Mouse (Mus musculus) left cerebral cortex, adult 9 months (tissue): ENCODE measurements at regions not wholly inside any gene's neighbourhood (a gene's known extent, or its start where the extent isn't known, plus 50 kb on each side); places are given as distances from the start of the nearest gene placed in this dataset.

Source experiments
- DNase-seq, 2 experiments: peaks; one replicate each; pipeline ENCODE4 v3.0.0; 2022; ENCODE audit warnings: low spot score in 2 of 2

DNA sequence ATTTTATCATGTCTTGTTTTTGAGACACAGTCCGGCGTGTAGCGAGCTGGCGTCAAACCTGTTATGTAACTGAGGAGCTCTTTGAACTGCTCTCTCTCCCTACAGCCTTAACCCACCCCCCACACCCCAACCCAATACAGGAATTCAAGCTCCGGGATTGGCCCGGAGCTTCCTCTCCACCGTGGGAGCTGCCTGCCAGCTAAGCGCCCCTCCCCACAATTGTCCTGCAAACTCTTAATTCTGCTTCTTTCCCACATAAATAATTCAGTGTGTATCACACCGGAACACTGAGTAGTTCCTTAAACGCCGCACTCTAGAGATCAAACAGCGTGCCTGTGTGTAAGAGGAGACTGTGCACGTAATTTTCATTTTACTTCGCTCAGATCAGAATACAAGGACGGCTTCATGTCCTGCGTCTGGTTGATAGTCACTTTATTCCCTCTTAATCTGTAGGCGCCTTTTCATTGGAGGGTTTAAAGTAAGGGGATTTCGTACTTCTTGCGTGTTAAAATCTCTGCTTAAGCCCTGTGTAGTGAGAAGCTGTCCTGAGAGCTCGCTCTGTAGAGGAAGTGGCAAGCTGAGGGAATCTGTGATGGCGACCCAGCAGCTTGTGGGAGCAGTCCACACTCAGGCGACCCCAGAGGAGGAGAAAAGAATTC is 95.3 kb upstream of the Pabpc6 start:
- DNase-seq: no peak

DNA sequence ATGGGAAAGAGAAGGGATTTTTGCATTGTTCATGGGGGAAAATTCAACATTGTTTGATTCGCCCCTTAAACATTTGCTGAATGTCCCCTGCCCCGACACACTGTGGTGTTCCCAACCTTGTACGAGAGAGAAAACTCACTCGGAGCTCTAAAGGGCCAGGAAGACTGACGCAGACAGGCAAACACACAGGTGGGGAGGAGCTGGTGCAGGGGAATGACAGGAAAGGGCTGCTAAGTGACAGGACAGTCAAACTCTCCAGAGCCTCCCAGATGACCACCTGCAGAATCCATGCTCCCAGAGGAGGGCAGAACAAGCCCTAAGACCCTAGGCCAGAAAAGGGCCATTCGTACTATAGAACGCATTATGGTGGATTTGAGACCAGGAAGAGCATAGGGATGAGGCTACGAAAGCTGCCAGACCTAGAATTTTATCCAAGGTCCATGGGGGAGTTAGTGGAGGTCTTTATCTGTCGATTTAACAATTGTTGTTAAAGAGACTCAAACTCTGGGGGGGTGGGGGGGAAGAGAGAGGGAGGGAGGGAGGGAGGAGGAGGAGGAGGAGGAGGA is 94.6 kb upstream of the Pabpc6 start:
- no peak for DNase-seq

DNA sequence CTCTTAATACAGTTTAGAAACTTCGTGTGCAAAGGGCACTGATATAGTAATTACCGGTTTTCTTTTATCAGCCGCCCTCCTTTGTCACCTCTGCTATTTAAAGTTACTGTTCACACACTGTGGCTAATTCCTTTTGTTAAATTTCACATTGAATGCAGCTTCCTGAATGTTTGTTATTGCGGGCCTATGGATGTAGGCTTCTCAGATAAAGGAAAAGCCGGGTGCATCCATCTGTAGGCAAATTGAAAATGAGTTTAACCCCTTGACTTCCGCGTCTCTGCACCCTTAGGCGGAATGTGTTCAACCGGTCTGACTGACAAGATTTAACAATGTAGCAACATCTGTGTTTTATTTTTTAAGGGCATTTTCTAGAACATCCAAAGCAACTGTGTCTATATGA is 93.6 kb upstream of the Pabpc6 start:
- no peak for DNase-seq

DNA sequence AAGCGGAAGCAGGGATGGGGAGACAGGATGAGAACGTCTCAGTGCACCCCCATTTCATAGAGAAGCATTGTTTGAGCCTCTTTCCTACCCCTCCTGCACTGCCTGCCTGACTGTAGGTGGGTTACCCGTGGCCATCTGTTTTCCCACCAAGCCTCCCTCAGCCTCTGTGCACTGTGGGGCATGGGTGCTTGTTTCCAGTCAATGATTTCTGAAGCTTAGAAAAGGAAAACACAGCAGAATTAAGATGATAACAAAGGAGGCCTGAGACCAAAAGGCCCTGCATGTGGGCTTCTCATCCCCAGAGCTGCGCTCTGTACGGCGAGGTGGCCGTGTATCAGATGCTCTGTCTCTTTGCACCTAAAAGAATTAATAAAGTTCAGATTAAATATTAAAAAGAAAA is 92.9 kb upstream of the Pabpc6 start:
- DNase-seq: no peak

DNA sequence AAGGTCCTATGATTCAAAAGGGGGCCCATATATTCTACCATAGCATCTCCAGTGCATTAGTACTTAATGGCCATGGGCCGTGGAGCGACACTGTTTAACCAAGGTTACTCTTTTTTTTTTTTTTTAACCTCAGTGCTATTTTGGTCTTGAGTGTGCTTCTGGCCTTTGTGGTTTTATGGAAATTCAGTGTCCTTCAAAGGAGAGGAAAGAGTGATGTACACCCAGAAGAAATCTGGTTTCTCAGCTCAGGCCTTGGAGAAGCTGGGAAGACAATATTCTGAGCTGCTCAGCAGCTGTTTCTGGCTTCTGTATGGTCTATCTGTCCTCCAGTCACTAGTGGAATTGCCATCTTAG is 91.2 kb upstream of the Pabpc6 start:
- no peak for DNase-seq

DNA sequence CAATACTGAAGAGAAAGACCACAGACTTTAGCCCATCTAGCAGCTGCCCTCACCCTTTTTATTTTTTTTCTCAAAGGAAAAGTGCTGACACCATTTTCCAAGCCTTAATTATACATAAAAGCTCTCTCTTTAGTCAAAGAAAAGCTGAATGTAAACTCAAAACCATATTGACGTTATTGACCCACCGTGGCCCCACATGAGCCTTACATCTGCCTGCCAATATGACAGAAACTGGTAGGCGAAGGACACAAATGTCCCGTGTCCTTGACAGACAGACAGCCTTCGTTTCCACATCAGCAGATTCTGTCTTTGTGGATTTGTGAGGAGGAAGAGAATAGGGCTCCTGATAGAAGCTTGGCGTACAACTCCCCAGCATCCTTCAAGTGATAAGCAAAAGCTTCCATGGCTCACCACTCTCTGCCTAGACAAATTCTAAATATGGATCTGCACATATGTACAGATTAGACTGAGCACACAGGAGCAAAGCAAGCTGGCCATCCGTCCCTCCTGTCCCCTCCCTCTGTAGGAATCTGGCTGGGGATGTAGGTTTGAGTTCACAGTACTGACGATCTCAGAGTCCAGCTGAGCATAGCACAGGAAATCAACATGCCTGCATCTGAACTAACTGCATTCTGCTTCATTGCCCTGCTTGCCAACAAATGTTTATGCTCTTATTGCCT is 90.6 kb upstream of the Pabpc6 start:
- no peak for DNase-seq

DNA sequence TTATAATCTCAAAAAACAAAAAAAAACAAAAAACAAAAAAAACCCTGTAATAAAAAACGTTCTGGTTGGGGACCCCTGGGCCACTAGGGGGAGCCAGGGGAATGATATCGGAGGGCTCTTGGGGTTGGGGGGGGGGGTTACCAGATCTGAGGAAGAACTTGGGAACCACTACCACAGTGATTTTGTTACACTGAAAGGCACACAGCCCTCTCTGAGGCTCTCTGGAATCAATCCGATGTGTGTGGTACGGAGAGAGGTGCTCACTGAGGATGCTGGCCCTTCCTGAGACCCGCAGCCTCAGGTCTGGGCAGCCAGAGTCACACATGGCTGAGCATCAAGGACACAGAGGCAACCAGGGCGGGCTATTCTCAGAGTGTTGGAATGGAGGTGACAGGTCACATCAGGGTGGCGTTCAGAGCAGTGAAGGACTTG is 89.9 kb upstream of the Pabpc6 start:
- no peak for DNase-seq

DNA sequence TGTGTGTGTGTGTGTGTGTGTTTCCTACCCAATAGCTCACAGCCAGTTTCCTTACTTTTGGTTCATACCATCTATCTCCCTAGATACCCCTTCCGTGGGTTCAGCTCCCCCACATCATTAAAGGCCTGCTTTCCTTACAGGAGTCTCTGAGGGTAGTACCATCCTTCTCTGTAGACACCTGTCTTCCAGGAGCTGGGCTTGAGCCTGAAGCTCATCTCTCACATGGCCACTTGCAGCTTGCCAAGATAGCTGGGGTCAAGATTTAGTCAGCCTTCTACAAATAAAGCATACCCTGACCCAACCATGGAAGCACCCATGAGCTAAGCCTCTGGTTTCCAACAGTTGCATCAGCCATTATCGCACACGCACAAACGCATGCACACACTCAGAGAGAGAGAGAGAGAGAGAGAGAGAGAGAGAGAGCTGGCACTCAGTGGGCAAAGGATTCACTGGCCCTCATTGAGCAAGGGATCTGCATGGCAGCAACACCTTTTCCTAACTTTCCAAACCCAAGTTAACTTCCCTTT is 88.3 kb upstream of the Pabpc6 start:
- no peak for DNase-seq

DNA sequence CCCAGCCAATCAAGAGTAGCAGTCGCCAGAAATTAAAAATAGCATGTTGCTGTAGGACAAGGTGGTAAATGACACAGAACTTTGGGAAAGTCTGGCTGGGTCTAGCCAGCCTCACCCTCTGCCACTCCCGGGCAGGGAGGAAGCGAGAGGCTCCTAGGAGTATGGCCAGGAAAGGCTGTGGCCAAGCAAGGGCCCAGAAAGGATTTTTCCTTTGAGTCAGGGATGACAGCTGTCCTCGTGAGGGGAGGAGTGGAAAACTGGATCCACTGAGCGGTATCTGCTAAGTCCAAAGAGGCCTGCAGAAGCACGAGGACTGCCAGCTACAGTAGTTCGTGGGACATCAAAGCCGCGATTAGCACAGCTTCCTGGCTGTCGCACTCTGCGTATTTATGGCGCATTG is 87.2 kb upstream of the Pabpc6 start:
- DNase-seq: no peak

DNA sequence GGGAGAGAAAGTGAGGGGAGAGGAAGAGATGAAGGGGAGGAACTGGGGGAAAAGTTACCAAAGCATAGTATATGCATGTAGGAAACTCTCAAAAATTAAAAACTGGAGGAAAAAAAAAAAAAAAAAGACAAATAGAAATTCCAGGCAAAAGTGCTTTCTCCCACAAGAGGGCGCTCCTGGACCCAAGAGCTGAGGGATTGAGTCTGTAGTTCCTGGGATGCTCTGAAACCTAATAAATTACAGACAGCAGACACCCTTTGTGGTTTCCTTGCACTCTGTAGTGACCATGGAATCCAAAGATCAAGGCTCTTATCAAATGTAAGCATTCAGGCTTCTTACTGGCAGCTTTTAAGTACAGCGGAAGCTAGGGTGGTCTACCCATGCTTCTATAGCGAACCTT is 86.7 kb upstream of the Pabpc6 start:
- peak in 1 of 2 experiments; percentile 77 for DNase-seq

DNA sequence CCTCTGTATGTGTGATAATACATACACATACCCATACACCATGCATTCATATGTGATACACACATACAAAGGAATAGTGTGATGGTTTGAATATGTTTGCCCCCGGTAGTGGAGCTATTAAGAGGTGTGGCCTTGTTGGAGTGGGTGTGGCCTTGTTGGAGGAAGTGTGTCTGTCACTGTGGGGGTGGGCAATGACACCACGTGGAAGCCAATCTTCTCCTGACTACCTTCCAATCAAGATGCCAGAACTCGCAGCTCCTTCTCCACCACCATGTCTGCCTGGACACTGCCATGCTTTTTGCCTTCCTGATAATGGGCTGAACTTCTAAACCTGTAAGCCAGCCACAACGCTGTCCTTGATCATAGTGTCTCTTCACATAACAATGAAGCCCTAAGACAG is 86.1 kb upstream of the Pabpc6 start:
- no peak for DNase-seq

DNA sequence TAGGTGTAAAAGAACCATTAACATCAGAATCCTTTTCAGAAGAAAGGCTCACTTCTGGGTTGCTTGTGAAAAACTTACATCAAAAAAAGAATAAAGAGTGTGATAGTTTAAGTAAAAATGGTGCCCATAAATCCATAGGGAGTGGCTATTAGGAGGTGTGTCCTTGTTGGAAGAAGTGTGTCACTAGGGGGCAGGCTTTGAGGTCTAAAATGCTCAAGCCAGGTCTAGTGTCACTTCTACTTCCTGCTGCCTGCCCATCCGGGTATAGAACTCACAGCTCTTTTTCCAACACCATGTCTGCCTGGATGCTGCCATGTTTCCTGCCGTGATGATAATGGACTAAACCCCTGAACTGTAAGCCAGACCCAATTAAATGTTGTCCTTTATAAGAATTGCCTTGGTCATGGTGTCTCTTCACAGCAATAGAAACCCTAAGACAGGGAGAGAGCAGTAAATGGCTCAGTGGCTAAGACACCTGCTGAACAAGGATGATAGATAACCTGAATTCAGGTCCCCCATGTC is 85.4 kb upstream of the Pabpc6 start:
- no peak for DNase-seq

DNA sequence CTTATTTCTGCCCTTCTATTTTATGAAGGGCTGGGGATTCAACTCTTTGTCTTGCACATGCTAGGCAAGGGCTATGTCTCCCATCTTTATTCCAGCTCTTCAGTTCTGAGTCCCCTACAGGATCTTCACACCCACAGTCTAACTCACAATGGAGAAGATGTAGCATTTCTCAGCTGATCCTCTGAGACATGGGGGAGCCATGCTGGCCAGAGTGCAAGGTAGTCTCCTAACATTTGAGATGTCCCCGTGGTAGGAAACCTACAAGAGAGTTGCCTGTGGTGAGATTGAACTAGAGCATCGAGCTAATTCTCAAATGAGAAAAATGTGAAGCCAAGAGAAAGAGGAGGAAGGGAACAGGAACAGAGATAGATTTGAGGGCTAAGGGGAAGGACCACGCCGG is 83.3 kb upstream of the Pabpc6 start:
- DNase-seq: no peak

DNA sequence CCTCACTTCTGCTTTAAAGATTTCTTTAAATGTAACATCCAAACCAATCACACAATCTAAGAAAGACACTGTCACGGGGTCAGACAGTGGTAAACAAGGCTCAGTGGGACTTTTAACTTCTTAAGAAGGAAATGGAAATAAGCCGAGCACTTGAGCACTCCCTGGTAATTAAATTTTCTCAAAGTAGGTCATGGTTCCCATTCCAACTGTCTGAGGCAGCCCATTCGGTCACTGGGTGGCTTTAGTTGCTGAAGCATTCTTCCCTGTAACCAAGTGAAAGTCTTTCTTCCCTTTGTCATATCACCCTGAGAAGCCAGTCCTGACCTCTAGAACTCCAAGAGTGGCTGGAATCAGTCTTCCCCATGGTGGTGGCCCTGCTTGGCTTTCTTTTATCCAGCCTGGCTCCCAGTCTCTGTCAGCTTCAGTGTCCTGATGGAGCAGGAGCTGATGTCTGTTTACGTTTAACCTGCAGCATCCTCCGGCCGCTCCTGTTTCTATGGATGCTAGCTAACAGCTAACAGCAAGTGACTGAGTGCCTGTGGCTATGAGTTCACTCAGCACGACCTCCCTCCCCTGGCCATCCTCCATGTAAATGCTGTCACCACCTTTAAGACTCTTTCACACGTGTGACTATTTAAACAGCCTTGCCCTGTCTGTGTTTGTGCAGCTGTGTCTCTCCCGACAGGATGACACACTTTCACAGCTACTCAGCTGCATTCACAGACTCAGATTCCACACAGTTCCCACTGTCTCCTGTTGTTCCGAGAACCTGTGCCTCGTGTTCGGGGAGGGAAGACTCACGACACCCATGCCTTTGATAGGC is 82.0 kb upstream of the Pabpc6 start:
- DNase-seq: no peak

DNA sequence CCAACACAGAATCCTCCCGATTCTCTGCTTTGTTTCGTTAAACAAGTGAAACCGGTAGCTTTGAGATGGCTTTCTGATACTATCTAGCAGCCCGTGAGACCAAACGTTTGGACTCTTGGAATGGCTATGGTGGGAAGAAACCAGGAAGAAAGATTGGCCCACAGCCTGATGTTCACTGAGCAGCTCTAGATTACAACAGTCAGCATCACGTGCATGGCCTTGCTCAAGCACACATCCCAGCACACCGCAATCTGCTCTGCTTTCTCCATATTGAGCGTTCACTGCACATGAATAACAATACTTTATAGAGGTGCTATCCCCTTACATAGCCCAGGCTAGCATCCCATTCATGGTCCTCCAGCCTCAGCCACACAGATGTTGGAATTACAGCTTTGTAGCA is 80.5 kb upstream of the Pabpc6 start:
- no peak for DNase-seq

DNA sequence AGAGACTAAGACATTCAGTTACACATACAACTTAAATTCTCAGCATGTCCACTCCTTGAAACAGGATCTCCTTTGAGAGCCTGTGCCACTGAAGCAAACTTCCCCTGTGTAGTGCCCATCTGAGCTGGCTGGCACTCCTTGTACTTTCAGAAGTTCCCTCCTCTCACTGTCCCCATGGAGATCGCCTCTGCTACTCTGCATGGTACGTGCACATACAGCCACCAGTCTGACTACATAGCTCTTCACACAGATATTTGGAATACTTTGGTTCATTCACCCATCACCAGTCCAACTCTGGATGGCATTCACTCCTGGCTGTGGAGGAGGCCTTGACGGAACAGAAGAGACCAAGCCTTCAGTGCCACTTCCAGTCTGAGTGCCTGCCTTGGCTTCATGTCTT is 79.8 kb upstream of the Pabpc6 start:
- DNase-seq: no peak

DNA sequence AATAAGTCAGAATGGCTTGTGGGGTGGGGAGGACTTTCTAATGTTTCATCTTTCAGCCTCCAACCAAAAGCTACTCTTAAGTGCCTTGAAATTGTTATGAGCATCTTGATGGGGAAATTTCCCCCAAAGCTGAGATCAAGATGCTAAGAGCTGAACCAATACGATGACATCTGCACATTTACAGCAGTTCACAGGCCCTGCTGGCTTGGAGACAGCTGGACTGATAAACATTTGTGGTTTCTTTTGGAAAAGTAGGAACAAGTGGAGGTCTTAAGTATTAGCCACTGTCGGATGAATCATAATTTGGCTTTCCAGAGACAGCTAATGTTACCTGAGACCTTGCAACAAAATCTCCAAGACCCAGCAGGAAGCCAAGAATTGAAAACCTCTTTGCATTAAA is 78.4 kb upstream of the Pabpc6 start:
- no peak for DNase-seq

DNA sequence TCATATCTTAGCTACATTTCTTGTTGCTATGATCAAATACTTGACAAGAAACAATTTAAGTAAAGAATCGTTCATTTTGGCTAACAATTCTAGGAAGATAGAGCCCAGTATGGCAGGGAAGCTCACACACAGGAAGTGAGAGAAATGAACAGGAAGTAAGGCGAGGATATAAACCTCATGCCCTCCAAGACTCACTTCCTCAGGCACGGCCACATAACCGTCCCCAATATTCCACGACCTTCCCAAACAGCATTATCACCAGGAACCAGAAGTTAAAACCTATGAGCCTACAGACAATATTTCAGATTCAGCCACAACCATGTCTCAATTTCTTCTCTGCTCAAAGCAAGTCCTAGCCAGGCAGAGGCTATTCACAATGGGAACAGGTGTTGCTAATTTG is 73.8 kb upstream of the Pabpc6 start:
- DNase-seq: no peak

DNA sequence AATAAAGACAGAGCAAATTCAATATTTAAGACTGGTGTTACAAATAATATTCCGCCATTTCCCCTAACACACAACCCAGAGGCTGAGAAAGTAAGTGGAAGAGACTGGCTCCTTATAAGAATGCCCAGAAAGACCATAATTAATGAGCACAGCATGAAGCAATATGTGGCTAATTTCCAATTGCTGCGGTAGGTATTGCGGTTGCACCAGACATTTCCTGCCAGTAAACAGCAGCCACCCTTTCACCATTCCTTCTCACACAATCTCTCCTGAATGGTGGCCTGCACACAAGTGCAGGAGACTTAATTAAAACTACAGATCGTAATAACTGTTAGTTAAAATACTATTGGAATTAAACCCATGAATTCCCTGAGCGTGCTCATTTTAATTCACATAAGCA is 71.8 kb upstream of the Pabpc6 start:
- DNase-seq: no peak

DNA sequence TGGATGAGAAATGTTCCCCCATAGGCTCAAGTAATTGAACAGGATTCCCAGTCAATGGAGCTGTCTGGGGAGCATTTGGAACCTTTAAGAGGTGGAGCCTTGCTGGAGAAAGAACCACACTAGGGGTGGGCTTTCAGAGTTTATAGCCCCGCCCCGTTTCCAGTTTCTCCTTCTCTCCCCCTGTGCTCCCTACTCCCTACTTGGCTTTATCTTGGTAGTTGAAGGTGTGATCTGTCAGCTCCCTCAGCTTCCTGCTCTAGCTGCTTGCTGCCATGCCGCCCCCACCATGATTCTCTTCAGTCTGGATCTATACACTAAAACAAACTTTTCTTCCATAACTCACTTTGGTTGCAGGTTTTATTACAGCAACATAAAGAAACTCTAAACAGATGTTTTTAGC is 59.5 kb upstream of the Pabpc6 start:
- DNase-seq: no peak

DNA sequence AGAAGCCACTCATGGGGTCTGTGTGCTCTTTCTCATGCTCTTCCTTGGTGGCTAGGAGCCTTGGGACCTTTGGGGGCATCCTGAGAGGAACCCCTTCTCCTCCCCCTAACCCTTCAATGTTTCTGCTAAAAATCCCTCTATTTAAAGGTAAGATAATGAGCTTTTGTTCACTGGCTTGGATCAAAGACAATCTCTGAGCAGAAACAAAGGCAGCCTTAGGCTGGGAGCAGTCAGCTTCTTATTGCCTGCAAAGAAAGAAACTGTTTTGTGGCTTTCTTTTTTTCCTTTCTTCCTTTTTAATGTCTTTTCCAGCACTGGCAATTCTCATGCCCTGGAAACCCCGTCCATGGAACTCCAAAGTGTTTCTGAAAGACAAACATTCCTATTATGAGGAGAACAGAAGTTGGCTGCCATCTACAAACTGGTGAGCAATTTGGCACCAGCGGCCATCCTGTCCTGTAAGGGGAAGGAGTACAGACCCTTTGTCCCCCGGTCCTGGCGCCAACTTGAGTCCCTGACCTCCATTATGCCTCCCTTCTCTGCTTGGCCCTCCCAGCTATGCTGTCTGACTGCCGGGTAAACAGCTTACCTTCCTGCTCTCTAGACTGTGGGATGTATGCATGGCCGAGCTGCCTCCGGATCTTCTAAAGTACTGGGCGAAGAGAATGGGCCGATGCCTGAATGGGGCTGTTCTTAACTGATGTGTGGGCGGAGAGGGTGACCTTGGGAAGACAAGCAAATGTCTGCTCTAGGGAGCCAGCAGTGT is 56.4 kb upstream of the Pabpc6 start:
- peak; percentile 54 to 55 for DNase-seq
